ENCODE assay signal across 15 mouse cellular contexts in the genomic region with DNA sequence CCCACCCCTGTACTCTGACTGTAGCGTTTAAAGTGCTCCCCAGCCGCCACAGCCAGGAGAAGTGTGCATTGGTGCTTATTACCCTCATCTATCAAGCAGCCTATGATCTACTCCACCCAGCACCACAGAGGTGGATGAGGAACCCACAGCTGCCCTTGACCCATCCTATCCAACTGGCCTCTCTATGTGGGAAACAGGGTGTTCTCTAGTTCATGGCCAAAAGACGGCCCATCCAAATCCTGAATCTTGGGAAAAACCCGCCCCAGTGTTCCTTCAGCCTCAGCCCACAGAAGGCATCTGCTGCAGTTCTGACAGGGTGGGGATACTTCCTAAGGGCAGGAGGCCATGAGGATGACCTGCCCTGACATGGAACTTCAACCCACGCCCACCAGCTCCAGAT. TPM values are rescaled to one million over a fixed set of nuclear protein-coding genes. Genes with fewer than 3 reads are reported as not detected.
DNase-seq lines count a peak whose midpoint lies in the region; TF ChIP-seq lines count a peak whose summit lies in the region.
"Had no signal": no experiment of that assay in that cellular context is flagged by ENCODE, and none has a peak within 500 bp of the region (broad histone marks: within the 10 kb centered on the region; RNA-seq: fewer than 3 reads in every experiment).

No protein-coding gene starts in this region.

- intact Hi-C loops in gastrocnemius, adult 2 months (cut with DNase I): loop anchor here (2.0 kb wide), 1 partner anchor 26 kb away; no protein-coding TSS in a partner anchor
- intact Hi-C loops in heart, postnatal 10 days (cut with DNase I): no loop called here

- peak; percentile 76 for DNase-seq in gastrocnemius, adult 2 months
- no peak for DNase-seq in gastrocnemius, postnatal 4 days (ENCODE audit: low spot score in 2 of 2)
- peak; percentile 17 for DNase-seq in kidney, adult 9 months
- no peak for DNase-seq in kidney, adult 11 months
- DNase-seq in heart, postnatal 10 days: peak; percentile 54 to 57
- peak; percentile 71 for DNase-seq in testis, postnatal 14 days (ENCODE audit: low spot score)
- no peak for DNase-seq in right cerebral cortex, postnatal 4 days
- DNase-seq: forebrain, postnatal 0 days; lung, adult 18-20 months; lung, postnatal 4 days; right cerebral cortex, postnatal 25 days; thymus, adult 18-20 months had no signal

- TF ChIP-seq CTCF in gastrocnemius, adult 2 months (IDR thresholded peaks at IDR 0.05): no peak

- H3K4me3 ChIP-seq in gastrocnemius, adult 2 months: no peak overlapping the region
- H3K4me3 ChIP-seq: midbrain, embryonic 10.5 days; neural tube, embryonic 13.5 days had no signal

- peak overlapping the region; percentile 79 for H3K27ac ChIP-seq in gastrocnemius, adult 2 months
- H3K27ac ChIP-seq: midbrain, embryonic 10.5 days; neural tube, embryonic 13.5 days had no signal

RNA-seq across cellular contexts. Expression of a gene that starts 15.5 kb away (rescaled TPM):
- 1 to 10 TPM; 4.4 to 5.8 TPM for total RNA-seq in gastrocnemius, adult 2 months (2021)
- total RNA-seq in gastrocnemius, postnatal 4 days (2021): 10 to 100 TPM; 21.1 to 26.7 TPM
- 10 to 100 TPM; 19.1 to 22.2 TPM for total RNA-seq in heart, postnatal 10 days (2021)

RNA-seq across cellular contexts. Expression of a gene that starts 20.3 kb away (rescaled TPM):
- total RNA-seq in gastrocnemius, adult 2 months (2021): 10 to 100 TPM; 39.1 to 44.1 TPM
- total RNA-seq in gastrocnemius, postnatal 4 days (2021): 10 to 100 TPM; 58.7 to 59.5 TPM
- 100 to 1,000 TPM in 1 of 2 experiments, 10 to 100 TPM in 1; 95.1 to 108 TPM for total RNA-seq in heart, postnatal 10 days (2021)

RNA-seq across cellular contexts. Expression of a gene that starts 23.6 kb away (rescaled TPM):
- 10 to 100 TPM; 34.3 to 87.7 TPM for total RNA-seq in gastrocnemius, adult 2 months (2021)
- total RNA-seq in gastrocnemius, postnatal 4 days (2021): 10 to 100 TPM; 80.3 to 91.9 TPM
- total RNA-seq in heart, postnatal 10 days (2021): 10 to 100 TPM; 24.8 to 30.5 TPM

RNA-seq across cellular contexts. Expression of a gene that starts 29.8 kb away (rescaled TPM):
- under 1 TPM in 1 of 2 experiments, not detected in 1; 0.14 TPM for total RNA-seq in gastrocnemius, adult 2 months (2021)
- total RNA-seq in gastrocnemius, postnatal 4 days (2021): under 1 TPM; 0.18 to 0.39 TPM
- total RNA-seq in heart, postnatal 10 days (2021): under 1 TPM in 1 of 2 experiments, not detected in 1; 0.20 TPM
- total RNA-seq: left cerebral cortex, postnatal 4 days had no signal

RNA-seq across cellular contexts. Expression of a gene that starts 47.0 kb away (rescaled TPM):
- 100 to 1,000 TPM; 187 to 246 TPM for total RNA-seq in gastrocnemius, adult 2 months (2021)
- 100 to 1,000 TPM; 182 to 199 TPM for total RNA-seq in gastrocnemius, postnatal 4 days (2021)
- 100 to 1,000 TPM; 149 to 154 TPM for total RNA-seq in heart, postnatal 10 days (2021)

Comparison
In these comparisons a context has a peak if more than half of its experiments do, and no peak if none do; other contexts are left out.
1. DNase-seq: peak in gastrocnemius, adult 2 months (single experiment), kidney, adult 9 months (single experiment), heart, postnatal 10 days (2 of 2) and testis, postnatal 14 days (single experiment); none in gastrocnemius, postnatal 4 days (0 of 2), kidney, adult 11 months (single experiment) and right cerebral cortex, postnatal 4 days (single experiment).